Mouse (Mus musculus) embryonic facial prominence, embryonic 13.5 days (tissue): ENCODE measurements around the gene Gm11437. TPM values are rescaled to one million over a fixed set of nuclear protein-coding genes. Genes with fewer than 3 reads are reported as not detected.
A peak's percentile ranks its signal among the peaks of the same experiment; 100 is the strongest.

ENCODE experiments used
- ATAC-seq: fragments of 200-750 bp; cut with Nextera tagmentation; 2 replicates; pipeline ENCODE4 v1.8.0; 2017; ENCODE audit warnings: low read depth; ENCODE audit not compliant: insufficient number of reproducible peaks, insufficient read depth, low FRiP score, low TSS enrichment
- H3K27ac ChIP-seq: fragments of 300-500 bp; sonication (generic); 2 replicates; pipeline ENCODE4 v1.5.1; 2015; ENCODE audit warnings: moderate library complexity, mild to moderate bottlenecking, inconsistent platforms
- H3K27me3 ChIP-seq: fragments of 300-500 bp; sonication (generic); 2 replicates; pipeline ENCODE4 v1.6.1; 2015; ENCODE audit warnings: mild to moderate bottlenecking, inconsistent platforms
- H3K36me3 ChIP-seq: fragments of 300-500 bp; sonication (generic); 2 replicates; pipeline ENCODE4 v1.6.1; 2015; ENCODE audit warnings: mild to moderate bottlenecking, inconsistent platforms
- H3K4me1 ChIP-seq: fragments of 300-500 bp; sonication (generic); 2 replicates; pipeline ENCODE4 v1.6.1; 2015; ENCODE audit warnings: inconsistent platforms
- H3K4me2 ChIP-seq: fragments of 300-500 bp; sonication (generic); 2 replicates; pipeline ENCODE4 v1.6.1; 2015; ENCODE audit warnings: moderate library complexity, mild to moderate bottlenecking, inconsistent platforms
- H3K4me3 ChIP-seq: fragments of 300-500 bp; sonication (generic); 2 replicates; pipeline ENCODE4 v1.5.1; 2015; ENCODE audit warnings: mild to moderate bottlenecking, inconsistent platforms
- H3K9ac ChIP-seq: fragments of 300-500 bp; sonication (generic); 2 replicates; pipeline ENCODE4 v1.6.1; 2015; ENCODE audit warnings: mild to moderate bottlenecking, inconsistent platforms
- H3K9me3 ChIP-seq: fragments of 300-500 bp; sonication (generic); 2 replicates; pipeline ENCODE4 v1.6.1; 2016; ENCODE audit warnings: inconsistent platforms
- WGBS: fragments of 180-500 bp; shearing (Covaris S2); methylation state at CpG from one replicate; pipeline ENCODE4 v1.1.7; 2015; ENCODE audit warnings: mixed read lengths; 5-methylcytosine and 5-hydroxymethylcytosine counted together
- polyA plus RNA-seq: library from polyadenylated mRNA; unstranded; fragments of >200 nt; fragmentation: Nextera tagmentation; extraction: Ambion mirVana; gene quantifications from 2 replicates; pipeline ENCODE4 v1.2.1, GENCODE M21; 2015

Gene Gm11437
- not detected in 2 replicates for polyA plus RNA-seq

GRCm38 (mm10) chr11:84167046-84167526, at the start of gene Gm11437:
TSS of gene Gm11437 (minus strand) at chr11:84167476.
- no peaks in the 10 kb centered on the region for H3K27me3 ChIP-seq
- H3K4me3 ChIP-seq: no peak within 1 kb of the TSS
- WGBS: 79% methylated on average over 5 of the region's 5 CpGs
- no peaks in the 10 kb centered on the region for H3K36me3 ChIP-seq
- no peaks in the 10 kb centered on the region for H3K9me3 ChIP-seq
- H3K9ac ChIP-seq: no peak within 1 kb of the TSS
- H3K4me2 ChIP-seq: no peak within 1 kb of the TSS
- ATAC-seq: no peak
- H3K27ac ChIP-seq: no peak within 1 kb of the TSS
- H3K4me1 ChIP-seq: no peaks in the 10 kb centered on the region

DNA sequence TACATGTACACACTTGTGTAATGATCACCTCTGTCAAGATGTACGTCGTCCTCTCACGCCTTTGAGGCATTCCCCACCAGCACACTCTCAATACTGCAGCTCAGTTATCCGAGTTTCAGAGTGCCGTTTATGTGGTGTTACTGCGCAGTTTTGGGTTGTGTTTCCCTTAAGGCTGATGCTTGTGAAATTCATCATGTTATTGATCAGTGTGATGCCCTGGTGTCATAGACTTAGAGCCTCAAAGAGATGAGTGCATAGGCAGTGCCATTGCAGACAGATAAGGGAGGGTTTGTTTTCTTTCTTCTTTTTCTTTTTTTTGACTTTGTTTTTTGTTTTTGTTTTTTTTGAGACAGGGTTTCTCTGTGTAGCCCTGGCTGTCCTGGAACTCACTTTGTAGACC, 43.6 kb upstream of the Gm11437 start:
- no peak overlapping the region for H3K9ac ChIP-seq
- H3K9me3 ChIP-seq: no peaks in the 10 kb centered on the region
- no peaks in the 10 kb centered on the region for H3K4me1 ChIP-seq
- 95% methylated on average over 6 of the region's 6 CpGs for WGBS
- H3K27ac ChIP-seq: no peak overlapping the region
- no peak overlapping the region for H3K4me3 ChIP-seq
- no peaks in the 10 kb centered on the region for H3K27me3 ChIP-seq
- no peak overlapping the region for H3K4me2 ChIP-seq
- no peak for ATAC-seq
- peaks cover 7% of the 10 kb centered on the region; the same call in 1 of the 2 replicates for H3K36me3 ChIP-seq

GRCm38 (mm10) chr11:84205776-84206175, 38.5 kb upstream of the Gm11437 start:
- no peak overlapping the region for H3K4me3 ChIP-seq
- no peak overlapping the region for H3K27ac ChIP-seq
- no peaks in the 10 kb centered on the region for H3K27me3 ChIP-seq
- H3K36me3 ChIP-seq: peaks cover 14% of the 10 kb centered on the region; the same call in 1 of the 2 replicates
- 64% methylated on average over 4 of the region's 4 CpGs for WGBS
- no peaks in the 10 kb centered on the region for H3K4me1 ChIP-seq
- H3K9ac ChIP-seq: no peak overlapping the region
- ATAC-seq: no peak
- no peak overlapping the region for H3K4me2 ChIP-seq
- H3K9me3 ChIP-seq: no peaks in the 10 kb centered on the region

- Histone ChIP-seq H3K36me3 (peaks cover 17% of the 10 kb centered on the region; the same call in 1 of the 2 replicates), H3K27me3 (no peaks in the 10 kb centered on the region), H3K9ac (no peak overlapping the region), H3K9me3 (no peaks in the 10 kb centered on the region), H3K27ac (no peak overlapping the region), H3K4me1 (no peaks in the 10 kb centered on the region), H3K4me3 (no peak overlapping the region), H3K4me2 (no peak overlapping the region)
- WGBS: 92% methylated on average over 3 of the region's 3 CpGs
- ATAC-seq: no peak
These were observed 30.5 kb upstream of the Gm11437 start for GRCm38 (mm10) chr11:84197607-84198402.

DNA sequence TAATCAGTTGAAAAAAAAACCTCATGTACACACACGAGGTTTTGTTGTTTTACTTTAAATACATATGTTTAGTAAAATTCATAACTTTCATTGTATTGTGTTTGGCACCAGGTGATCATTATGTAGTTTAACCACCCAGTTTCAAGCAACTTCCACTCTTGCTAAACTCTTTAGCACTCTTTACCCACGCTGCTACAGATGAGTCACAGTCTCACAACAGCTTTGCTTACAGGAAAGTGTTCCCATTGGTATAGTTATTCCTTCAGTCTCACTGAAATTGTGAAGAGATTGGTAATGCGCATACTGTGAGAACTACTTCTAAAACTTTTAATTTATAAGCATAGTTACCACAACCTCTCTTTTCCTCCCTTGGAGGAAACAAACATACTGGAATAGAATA, 27.5 kb upstream of the Gm11437 start:
- Histone ChIP-seq H3K4me1 (0 out of 2 replicates have a peak, but pooled peaks cover 7% of the 10 kb centered on the region), H3K4me2 (no peak overlapping the region), H3K4me3 (no peak overlapping the region), H3K9me3 (no peaks in the 10 kb centered on the region), H3K9ac (no peak overlapping the region), H3K36me3 (peaks cover 15% of the 10 kb centered on the region; the same call in 1 of the 2 replicates), H3K27ac (no peak overlapping the region), H3K27me3 (no peaks in the 10 kb centered on the region)
- ATAC-seq: no peak
- WGBS: 91% methylated on average over 3 of the region's 3 CpGs

- Histone ChIP-seq H3K27me3 (no peaks in the 10 kb centered on the region), H3K4me2 (no peak overlapping the region), H3K9ac (no peak overlapping the region), H3K4me3 (no peak overlapping the region), H3K36me3 (peaks cover 15% of the 10 kb centered on the region; the same call in 1 of the 2 replicates), H3K4me1 (0 out of 2 replicates have a peak, but pooled peaks cover 7% of the 10 kb centered on the region), H3K9me3 (no peaks in the 10 kb centered on the region), H3K27ac (no peak overlapping the region)
- no peak for ATAC-seq
- 74% methylated on average over 10 of the region's 10 CpGs for WGBS
These were observed 26.0 kb upstream of the Gm11437 start for GRCm38 (mm10) chr11:84193249-84193648.

DNA sequence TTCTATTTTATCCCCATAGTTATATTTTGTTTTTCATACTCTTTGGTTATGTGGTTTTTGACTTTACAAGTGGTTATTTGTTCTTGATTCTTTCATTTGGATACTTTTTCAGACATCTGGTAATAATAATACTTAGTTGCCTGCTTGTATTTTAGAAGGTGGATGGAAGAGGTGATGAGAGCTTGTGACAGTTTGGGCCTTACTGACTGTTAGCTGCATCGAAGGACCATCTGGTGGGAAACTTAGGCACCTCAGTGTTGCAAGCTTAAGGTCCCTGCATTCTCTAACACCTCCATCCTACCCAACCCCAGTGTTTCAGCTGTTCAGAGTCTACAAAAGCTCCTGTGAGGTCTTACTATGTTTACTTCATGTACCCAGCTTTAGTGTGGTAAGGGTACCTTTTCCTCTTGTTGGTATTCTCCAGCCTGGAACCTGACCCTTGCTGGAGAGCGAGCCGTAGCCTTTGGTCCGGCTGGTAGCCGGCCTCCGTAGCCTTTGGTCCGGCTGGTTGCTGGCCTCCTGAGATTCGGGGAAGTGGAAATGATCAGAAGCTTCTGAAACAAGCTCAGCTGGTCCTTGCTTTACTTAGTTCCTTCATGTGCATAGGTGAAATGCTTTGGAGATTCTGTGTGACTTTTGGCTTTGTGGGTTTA, 23.4 kb upstream of the Gm11437 start:
- H3K4me3 ChIP-seq: no peak overlapping the region
- no peaks in the 10 kb centered on the region for H3K9me3 ChIP-seq
- WGBS: 79% methylated on average over 8 of the region's 8 CpGs
- H3K4me2 ChIP-seq: no peak overlapping the region
- H3K4me1 ChIP-seq: 0 out of 2 replicates have a peak, but pooled peaks cover 7% of the 10 kb centered on the region
- H3K27ac ChIP-seq: no peak overlapping the region
- H3K9ac ChIP-seq: no peak overlapping the region
- H3K27me3 ChIP-seq: no peaks in the 10 kb centered on the region
- no peak for ATAC-seq
- H3K36me3 ChIP-seq: peaks cover 5% of the 10 kb centered on the region; the same call in 1 of the 2 replicates

DNA sequence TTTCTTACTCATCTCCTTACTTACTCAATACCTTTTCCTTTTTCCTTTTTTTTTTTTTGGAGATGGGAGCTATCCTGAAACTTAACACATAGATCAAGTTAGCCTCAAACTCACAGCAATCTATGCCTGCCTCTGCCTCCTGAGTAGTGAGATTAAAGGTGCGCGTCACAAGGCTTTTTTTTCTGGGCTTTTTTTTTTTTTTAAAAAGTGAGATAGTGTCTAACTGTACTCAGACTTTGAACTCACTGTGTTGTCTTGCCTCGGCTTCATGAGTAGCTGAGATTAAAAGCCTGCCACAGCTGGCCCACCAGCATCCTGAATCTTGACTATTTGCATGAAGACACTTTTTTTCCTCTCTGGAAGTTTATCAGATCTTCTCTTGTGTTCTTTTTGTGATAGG, 21.3 kb upstream of the Gm11437 start:
- Histone ChIP-seq H3K4me3 (no peak overlapping the region), H3K36me3 (no peaks in the 10 kb centered on the region), H3K9ac (no peak overlapping the region), H3K27ac (no peak overlapping the region), H3K4me2 (no peak overlapping the region), H3K27me3 (no peaks in the 10 kb centered on the region), H3K9me3 (no peaks in the 10 kb centered on the region), H3K4me1 (0 out of 2 replicates have a peak, but pooled peaks cover 7% of the 10 kb centered on the region)
- 88% methylated on average over 3 of the region's 3 CpGs for WGBS
- no peak for ATAC-seq

- no peaks in the 10 kb centered on the region for H3K36me3 ChIP-seq
- 60% methylated on average over 2 of the region's 2 CpGs for WGBS
- peak overlapping the region; percentile 92; the same call in 1 of the 2 replicates for H3K27ac ChIP-seq
- ATAC-seq: no peak
- H3K4me3 ChIP-seq: peak overlapping the region; percentile 84
- no peaks in the 10 kb centered on the region for H3K9me3 ChIP-seq
- H3K4me1 ChIP-seq: peaks cover 24% of the 10 kb centered on the region
- H3K9ac ChIP-seq: 0 out of 2 replicates have a peak overlapping the region, but pooled peaks have one; percentile 61
- H3K4me2 ChIP-seq: peak overlapping the region; percentile 75
- no peaks in the 10 kb centered on the region for H3K27me3 ChIP-seq
These were observed 14.0 kb upstream of the Gm11437 start for GRCm38 (mm10) chr11:84181286-84181685.

DNA sequence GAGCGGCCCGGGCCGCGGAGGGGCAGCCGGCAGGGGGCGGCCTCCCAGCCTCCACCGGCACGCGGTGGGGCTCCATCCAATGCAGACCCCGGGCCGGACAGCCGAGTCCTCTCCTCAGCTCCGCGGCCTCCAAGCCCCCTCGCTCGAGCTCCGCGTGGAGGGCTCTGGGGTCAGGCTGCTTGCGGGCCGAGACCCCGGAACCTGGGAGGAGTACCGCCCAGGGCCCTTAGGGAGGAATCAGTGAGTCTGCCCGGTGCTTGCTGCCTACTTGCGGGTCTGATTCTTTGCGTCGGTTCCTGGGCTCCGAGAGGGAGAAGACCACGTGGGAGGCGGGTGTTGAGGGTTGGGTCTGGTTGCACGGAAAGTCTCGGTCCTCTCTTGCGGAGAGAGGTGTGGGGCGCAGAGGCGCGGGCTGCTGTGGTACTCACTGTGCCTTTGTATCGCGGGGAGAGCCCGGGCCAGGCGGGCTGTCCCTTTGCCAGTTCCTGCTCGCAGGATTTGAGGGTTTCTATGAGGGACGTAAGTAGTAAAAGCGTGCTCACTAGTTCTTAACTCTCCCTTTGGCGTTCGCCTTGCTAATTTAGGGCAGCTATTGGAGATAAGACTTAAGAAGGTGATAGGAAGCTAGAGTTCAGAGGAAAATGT, 12.8 kb upstream of the Gm11437 start:
- peak overlapping the region; percentile 86 for H3K9ac ChIP-seq
- H3K27me3 ChIP-seq: no peaks in the 10 kb centered on the region
- no peaks in the 10 kb centered on the region for H3K9me3 ChIP-seq
- H3K27ac ChIP-seq: peak overlapping the region; percentile 92
- peaks cover 24% of the 10 kb centered on the region for H3K4me1 ChIP-seq
- WGBS: under 1% methylated on average over 44 of the region's 44 CpGs
- ATAC-seq: peak; percentile 69
- H3K4me2 ChIP-seq: peak overlapping the region; percentile 75
- H3K36me3 ChIP-seq: no peaks in the 10 kb centered on the region
- peak overlapping the region; percentile 84 for H3K4me3 ChIP-seq

- Histone ChIP-seq H3K27ac (peak overlapping the region; percentile 92), H3K4me3 (peak overlapping the region; percentile 84), H3K9me3 (no peaks in the 10 kb centered on the region), H3K36me3 (no peaks in the 10 kb centered on the region), H3K27me3 (no peaks in the 10 kb centered on the region), H3K9ac (peak overlapping the region; percentile 86), H3K4me2 (peak overlapping the region; percentile 75), H3K4me1 (peaks cover 24% of the 10 kb centered on the region)
- peak; percentile 98 for ATAC-seq
- under 1% methylated on average over 46 of the region's 85 CpGs for WGBS
These were observed 12.1 kb upstream of the Gm11437 start for GRCm38 (mm10) chr11:84179226-84179953.
